Mouse (Mus musculus): ENCODE results near the gene Lcp2. TPM values are rescaled to one million over a fixed set of nuclear protein-coding genes. Genes with fewer than 3 reads are reported as not detected.
A peak's percentile ranks its signal among the peaks of the same experiment; 100 is the strongest.

Lcp2 gene
- total RNA-seq, 2 experiments from 2014 or later = 5.2 to 7.2 TPM

GRCm38 (mm10) chr11:34073776-34074175, 27.1 kb downstream of the Lcp2 start:
- peak; percentile 38 to 80 for DNase-seq (ENCODE audit: extremely low spot score in 1 of 2, low spot score in 2 of 2)
- intact Hi-C loops (cut with DNase I) = loop anchor here (5.0 to 10.0 kb wide), 2 partner anchors 71 to 339 kb away; no protein-coding TSS in a partner anchor

GRCm38 (mm10) chr11:34077870-34078269, 31.1 kb downstream of the Lcp2 start:
- peak in 1 of 2 experiments; percentile 21 for DNase-seq (ENCODE audit: extremely low spot score in 1 of 2, low spot score in 2 of 2)
- intact Hi-C loops (cut with DNase I) = loop anchor here (10.0 kb wide), 1 partner anchor 343 kb away; no protein-coding TSS in a partner anchor

GRCm38 (mm10) chr11:34078581-34078980, 31.9 kb downstream of the Lcp2 start:
- intact Hi-C loops (cut with DNase I) = loop anchor here (10.0 kb wide), 1 partner anchor 344 kb away; no protein-coding TSS in a partner anchor
- DNase-seq (ENCODE audit: extremely low spot score in 1 of 2, low spot score in 2 of 2) = no peak

GRCm38 (mm10) chr11:34079542-34080464, 33.1 kb downstream of the Lcp2 start:
- intact Hi-C loops (cut with DNase I) = loop anchor here (10.0 kb wide), 1 partner anchor 345 kb away; no protein-coding TSS in a partner anchor
- DNase-seq (ENCODE audit: extremely low spot score in 1 of 2, low spot score in 2 of 2) = no peak

GRCm38 (mm10) chr11:34083795-34084194, 37.1 kb downstream of the Lcp2 start:
- intact Hi-C loops (cut with DNase I) = no loop called here
- DNase-seq (ENCODE audit: extremely low spot score in 1 of 2, low spot score in 2 of 2) = no peak

GRCm38 (mm10) chr11:34084639-34085038, 37.9 kb downstream of the Lcp2 start:
- no peak for DNase-seq (ENCODE audit: extremely low spot score in 1 of 2, low spot score in 2 of 2)
- intact Hi-C loops (cut with DNase I) = no loop called here

GRCm38 (mm10) chr11:34086164-34086751, 39.5 kb downstream of the Lcp2 start:
- DNase-seq (ENCODE audit: extremely low spot score in 1 of 2, low spot score in 2 of 2) = no peak
- intact Hi-C loops (cut with DNase I) = no loop called here

GRCm38 (mm10) chr11:34087064-34087463, 40.3 kb downstream of the Lcp2 start:
- no peak for DNase-seq (ENCODE audit: extremely low spot score in 1 of 2, low spot score in 2 of 2)
- intact Hi-C loops (cut with DNase I) = no loop called here

GRCm38 (mm10) chr11:34098422-34098821, 51.7 kb downstream of the Lcp2 start, which contains the start of gene 4930469K13Rik:
Gene 4930469K13Rik (minus strand): TSS chr11:34098554.
- no peak for DNase-seq (ENCODE audit: extremely low spot score in 1 of 2, low spot score in 2 of 2)

GRCm38 (mm10) chr11:34101827-34102226, 55.1 kb downstream of the Lcp2 start:
- intact Hi-C loops (cut with DNase I) = no loop called here
- DNase-seq (ENCODE audit: extremely low spot score in 1 of 2, low spot score in 2 of 2) = no peak

More at GRCm38 (mm10) chr11:34098422-34098821, 51.7 kb downstream of the Lcp2 start, which contains the start of gene 4930469K13Rik:
- intact Hi-C loops (cut with DNase I) = no loop called here

- intact Hi-C loops (cut with DNase I) = no loop called here
- DNase-seq (ENCODE audit: extremely low spot score in 1 of 2, low spot score in 2 of 2) = no peak
Observed at GRCm38 (mm10) chr11:34104919-34105318, 58.2 kb downstream of the Lcp2 start.

GRCm38 (mm10) chr11:34109260-34109659, 62.5 kb downstream of the Lcp2 start:
- intact Hi-C loops (cut with DNase I) = no loop called here
- DNase-seq (ENCODE audit: extremely low spot score in 1 of 2, low spot score in 2 of 2) = no peak

- no peak for DNase-seq (ENCODE audit: extremely low spot score in 1 of 2, low spot score in 2 of 2)
- intact Hi-C loops (cut with DNase I) = no loop called here
Observed at GRCm38 (mm10) chr11:34111940-34112339, 65.2 kb downstream of the Lcp2 start.

GRCm38 (mm10) chr11:34112781-34113380, 66.2 kb downstream of the Lcp2 start:
- DNase-seq (ENCODE audit: extremely low spot score in 1 of 2, low spot score in 2 of 2) = peak; percentile 22 to 43
- intact Hi-C loops (cut with DNase I) = no loop called here

- no peak for DNase-seq (ENCODE audit: extremely low spot score in 1 of 2, low spot score in 2 of 2)
- intact Hi-C loops (cut with DNase I) = no loop called here
Observed at GRCm38 (mm10) chr11:34113760-34114159, 67.0 kb downstream of the Lcp2 start.

GRCm38 (mm10) chr11:34116572-34117135, 69.9 kb downstream of the Lcp2 start:
- no peak for DNase-seq (ENCODE audit: extremely low spot score in 1 of 2, low spot score in 2 of 2)
- intact Hi-C loops (cut with DNase I) = no loop called here

- no peak for DNase-seq (ENCODE audit: extremely low spot score in 1 of 2, low spot score in 2 of 2)
- intact Hi-C loops (cut with DNase I) = no loop called here
Observed at GRCm38 (mm10) chr11:34117581-34117980, 70.9 kb downstream of the Lcp2 start.

GRCm38 (mm10) chr11:34118319-34118718, 71.6 kb downstream of the Lcp2 start:
- DNase-seq (ENCODE audit: extremely low spot score in 1 of 2, low spot score in 2 of 2) = no peak
- intact Hi-C loops (cut with DNase I) = no loop called here

GRCm38 (mm10) chr11:34123147-34123546, 76.4 kb downstream of the Lcp2 start:
- peak in 1 of 2 experiments; percentile 47 for DNase-seq (ENCODE audit: extremely low spot score in 1 of 2, low spot score in 2 of 2)
- intact Hi-C loops (cut with DNase I) = loop anchor here (2.0 kb wide), 1 partner anchor 90 kb away; no protein-coding TSS in a partner anchor

Measured in left cerebral cortex, postnatal 10 days (tissue).